Mouse (Mus musculus) left cerebral cortex, postnatal 4 days (tissue): Measurements from ENCODE around the gene Zfp866. TPM values are rescaled to one million over a fixed set of nuclear protein-coding genes. Genes with fewer than 3 reads are reported as not detected.

Experiments
- DNase-seq: peaks from one replicate; pipeline ENCODE4 v3.0.0-alpha.2; 2022
- intact Hi-C: fragments of 180-260 bp; cut with DNase I; formaldehyde crosslinking; loops from one replicate; pipeline ENCODE4 v1.15.1; 2025
- total RNA-seq, 2 experiments: library from RNA; stranded (reverse); gene quantifications; 2 replicates each; pipeline ENCODE4 v1.2.3; 2021

The Zfp866 gene
- total RNA-seq, 2 experiments from 2014 or later: 41.5 to 41.7 TPM

- no peak for DNase-seq
- intact Hi-C loops: no loop called here
These were observed 50.2 kb downstream of the Zfp866 start for GRCm38 (mm10) chr8:69740763-69741162.

GRCm38 (mm10) chr8:69735495-69735894, 55.5 kb downstream of the Zfp866 start:
- no peak for DNase-seq
- intact Hi-C loops: no loop called here

GRCm38 (mm10) chr8:69717232-69717580, 73.8 kb downstream of the Zfp866 start:
- no peak for DNase-seq
- intact Hi-C loops: no loop called here

GRCm38 (mm10) chr8:69716403-69717231, 74.4 kb downstream of the Zfp866 start:
- intact Hi-C loops: no loop called here
- DNase-seq: peak; percentile 96

GRCm38 (mm10) chr8:69715366-69715765, 75.6 kb downstream of the Zfp866 start:
- intact Hi-C loops: no loop called here
- no peak for DNase-seq

GRCm38 (mm10) chr8:69713516-69713915, 77.5 kb downstream of the Zfp866 start:
- DNase-seq: no peak
- intact Hi-C loops: no loop called here

Other genes starting within 250 kb of the Zfp866 start
- 10 to 100 TPM; 19.9 to 21.6 TPM for gene Zfp868, start 165.6 kb downstream of the Zfp866 start, total RNA-seq
- 1 to 10 TPM; 3.6 to 3.8 TPM for gene Zfp964, start 136.7 kb downstream of the Zfp866 start, total RNA-seq
- 10 to 100 TPM; 18.8 to 19.3 TPM for gene Zfp869, start 80.5 kb downstream of the Zfp866 start, total RNA-seq
- 1 to 10 TPM; 5.3 to 5.6 TPM for gene Zfp963, start 41.2 kb downstream of the Zfp866 start, total RNA-seq
- 1 to 10 TPM in 1 of 2 experiments, under 1 TPM in 1; 0.70 to 1.6 TPM for gene Gm20422, start 16.3 kb downstream of the Zfp866 start, total RNA-seq
- gene Atp13a1, start within 50 bp of the Zfp866 start, total RNA-seq: 10 to 100 TPM; 51.9 to 52.3 TPM
- gene Gmip, start 17.5 kb upstream of the Zfp866 start, total RNA-seq: 10 to 100 TPM; 89.6 to 94.1 TPM
- 1 to 10 TPM; 7.2 to 7.7 TPM for gene Lpar2, start 31.3 kb upstream of the Zfp866 start, total RNA-seq
- 10 to 100 TPM; 24.3 to 25.0 TPM for gene Pbx4, start 41.3 kb upstream of the Zfp866 start, total RNA-seq
- 1 to 10 TPM; 4.5 to 4.7 TPM for gene Cilp2, start 96.5 kb upstream of the Zfp866 start, total RNA-seq
- not detected for gene Tssk6, start 111.0 kb upstream of the Zfp866 start, total RNA-seq
- gene Ndufa13, start 111.4 kb upstream of the Zfp866 start, total RNA-seq: 10 to 100 TPM; 79.0 to 86.6 TPM
- 10 to 100 TPM in 1 of 2 experiments, 1 to 10 TPM in 1; 9.5 to 10.4 TPM for gene Yjefn3, start 111.5 kb upstream of the Zfp866 start, total RNA-seq
- gene Gatad2a, start 205.2 kb upstream of the Zfp866 start, total RNA-seq: 10 to 100 TPM; 41.9 to 44.8 TPM